Mouse (Mus musculus) bone marrow macrophage, adult 2 months (primary cell): ENCODE measurements around the gene Olfr628. TPM values are rescaled to one million over a fixed set of nuclear protein-coding genes. Genes with fewer than 3 reads are reported as not detected.
"Not testable (repeated sequence)": the region's sequence is repeated elsewhere in the genome, so short reads cannot be mapped to it uniquely, and the experiment has no call there.

Source experiments
- H3K27ac ChIP-seq: 2 replicates; pipeline ENCODE4 v1.5.1; 2012; ENCODE audit warnings: low read depth, low read length; ENCODE audit not compliant: insufficient read depth
- H3K4me1 ChIP-seq: 2 replicates; pipeline ENCODE4 v1.6.1; 2012; ENCODE audit warnings: low read length; ENCODE audit not compliant: control insufficient read depth, insufficient read depth
- H3K4me3 ChIP-seq: 2 replicates; pipeline ENCODE4 v1.5.1; 2012; ENCODE audit warnings: mild to moderate bottlenecking, low read length, moderate library complexity; ENCODE audit not compliant: insufficient read depth
- CTCF ChIP-seq: IDR thresholded peaks from 2 replicates; pipeline ENCODE4 v1.5.1; 2012; ENCODE audit warnings: low read depth, mild to moderate bottlenecking, low read length, moderate library complexity
- POLR2A ChIP-seq: IDR thresholded peaks from 2 replicates; pipeline ENCODE4 v1.6.1; 2012; ENCODE audit warnings: mild to moderate bottlenecking, low read depth, low read length, borderline replicate concordance
- polyA plus RNA-seq: library from polyadenylated mRNA; stranded (reverse); fragments of >200 nt; gene quantifications from 2 replicates; pipeline ENCODE4 v1.2.4, GENCODE M21; 2012; ENCODE audit not compliant: missing spikeins, insufficient read depth, insufficient read length

The Olfr628 gene
- not detected in 2 replicates for polyA plus RNA-seq

GRCm38 (mm10) chr7:103730074-103730473, at the start of gene Olfr628:
Gene Olfr628, plus strand, starts transcription at chr7:103730374.
- TF ChIP-seq CTCF (no peak), POLR2A (no peak)
- no peak within 1 kb of the TSS for H3K27ac ChIP-seq
- H3K4me3 ChIP-seq = no peak within 1 kb of the TSS
- H3K4me1 ChIP-seq = no peaks in the 10 kb centered on the region

- no peak within 1 kb of the TSS for H3K4me3 ChIP-seq
- no peak within 1 kb of the TSS for H3K27ac ChIP-seq
- H3K4me1 ChIP-seq = no peaks in the 10 kb centered on the region
- TF ChIP-seq POLR2A = no peak
- no peak for TF ChIP-seq CTCF
Observed at GRCm38 (mm10) chr7:103682420-103682819, 47.8 kb upstream of the Olfr628 start, which contains the start of gene Olfr625-ps1. Gene Olfr625-ps1, plus strand, starts transcription at chr7:103682720.

GRCm38 (mm10) chr7:103699469-103699868, 30.7 kb upstream of the Olfr628 start:
- Histone ChIP-seq H3K4me1 (no peaks in the 10 kb centered on the region), H3K4me3 (no peak overlapping the region), H3K27ac (no peak overlapping the region)
- TF ChIP-seq CTCF = no peak
- TF ChIP-seq POLR2A = no peak

GRCm38 (mm10) chr7:103712024-103712423, 18.1 kb upstream of the Olfr628 start:
- Histone ChIP-seq H3K4me1 (no peaks in the 10 kb centered on the region), H3K4me3 (no peak overlapping the region), H3K27ac (no peak overlapping the region)
- peak; percentile 44; the same call in 1 of the 2 replicates for TF ChIP-seq CTCF
- no peak for TF ChIP-seq POLR2A

- Histone ChIP-seq H3K4me1 (no peaks in the 10 kb centered on the region), H3K27ac (no peak within 1 kb of the TSS), H3K4me3 (no peak within 1 kb of the TSS)
- TF ChIP-seq POLR2A (no peak), CTCF (no peak)
Observed at GRCm38 (mm10) chr7:103714371-103714770, 15.8 kb upstream of the Olfr628 start, which contains the start of gene Olfr243. Gene Olfr243, plus strand, starts transcription at chr7:103714671.

- not testable (repeated sequence) for H3K4me1 ChIP-seq, H3K27ac ChIP-seq, H3K4me3 ChIP-seq
Observed at GRCm38 (mm10) chr7:103716398-103716797, 13.8 kb upstream of the Olfr628 start.

GRCm38 (mm10) chr7:103744843-103745242, 14.7 kb downstream of the Olfr628 start, which contains the start of gene Olfr629:
Gene Olfr629, minus strand, starts transcription at chr7:103744943.
- no peaks in the 10 kb centered on the region for H3K4me1 ChIP-seq
- no peak for TF ChIP-seq POLR2A
- no peak for TF ChIP-seq CTCF
- H3K27ac ChIP-seq = no peak within 1 kb of the TSS
- no peak within 1 kb of the TSS for H3K4me3 ChIP-seq

GRCm38 (mm10) chr7:103757233-103757632, 27.1 kb downstream of the Olfr628 start, which contains the start of gene Olfr630:
Gene Olfr630, minus strand, starts transcription at chr7:103757333.
- Histone ChIP-seq H3K27ac (no peak within 1 kb of the TSS), H3K4me3 (no peak within 1 kb of the TSS), H3K4me1 (no peaks in the 10 kb centered on the region)
- no peak for TF ChIP-seq CTCF
- no peak for TF ChIP-seq POLR2A

GRCm38 (mm10) chr7:103762212-103762611, 32.0 kb downstream of the Olfr628 start:
- H3K4me1 ChIP-seq, H3K4me3 ChIP-seq: not testable (repeated sequence)
- peak overlapping the region; percentile 66 for H3K27ac ChIP-seq

GRCm38 (mm10) chr7:103767687-103768086, 37.5 kb downstream of the Olfr628 start:
- not testable (repeated sequence) for H3K27ac ChIP-seq, H3K4me3 ChIP-seq, H3K4me1 ChIP-seq

GRCm38 (mm10) chr7:103771494-103771893, 41.3 kb downstream of the Olfr628 start, which contains the start of gene Olfr69:
Gene Olfr69, minus strand, starts transcription at chr7:103771594.
- Histone ChIP-seq H3K4me3 (no peak within 1 kb of the TSS), H3K27ac (no peak within 1 kb of the TSS), H3K4me1 (no peaks in the 10 kb centered on the region)
- TF ChIP-seq CTCF (no peak), POLR2A (no peak)

- not testable (repeated sequence) for H3K4me3 ChIP-seq, H3K4me1 ChIP-seq, H3K27ac ChIP-seq
Observed at GRCm38 (mm10) chr7:103777652-103778051, 47.5 kb downstream of the Olfr628 start.
